Mouse (Mus musculus): Measurements from ENCODE around the gene Olfr969. TPM values are rescaled to one million over a fixed set of nuclear protein-coding genes. Genes with fewer than 3 reads are reported as not detected.
"Not testable (repeated sequence)": the region's sequence is repeated elsewhere in the genome, so short reads cannot be mapped to it uniquely, and the experiment has no call there.

The Olfr969 gene
- polyA plus RNA-seq (2017; shearing (Covaris generic)), result not detected

- no peak for ATAC-seq
Measured at GRCm38 (mm10) chr9:39790558-39790957, at the start of gene Olfr969. Olfr969 (plus strand) TSS chr9:39790945.

- ATAC-seq, result no peak
Measured at GRCm38 (mm10) chr9:39745949-39746348, 44.8 kb upstream of the Olfr969 start, which contains the start of gene Olfr967. Olfr967 (plus strand) TSS chr9:39746249.

- no peak for ATAC-seq
Measured at GRCm38 (mm10) chr9:39746428-39746827, 44.3 kb upstream of the Olfr969 start.

- ATAC-seq, result no peak
Measured at GRCm38 (mm10) chr9:39783153-39783552, 7.6 kb upstream of the Olfr969 start, which contains the start of gene Olfr968. Olfr968 (minus strand) TSS chr9:39783253.

- ATAC-seq, result no peak
Measured at GRCm38 (mm10) chr9:39808560-39808959, 17.8 kb downstream of the Olfr969 start, which contains the start of gene Olfr970. Olfr970 (plus strand) TSS chr9:39808860.

DNA sequence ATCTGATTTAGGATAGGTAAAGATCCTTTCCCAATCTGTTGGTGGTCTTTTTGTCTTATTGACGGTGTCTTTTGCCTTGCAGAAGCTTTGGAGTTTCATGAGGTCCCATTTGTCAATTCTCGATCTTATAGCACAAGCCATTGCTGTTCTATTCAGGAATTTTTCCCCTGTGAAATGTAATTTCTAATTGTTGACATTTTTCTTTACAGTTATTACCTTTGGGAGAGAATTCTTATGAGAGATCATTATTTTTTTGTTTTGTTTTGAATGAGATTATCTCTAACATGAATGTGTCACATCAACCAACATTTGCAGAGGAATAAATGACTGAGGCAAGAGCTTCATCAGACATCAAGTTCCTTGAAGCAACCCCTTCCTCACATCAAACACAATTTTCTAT is 45.8 kb downstream of the Olfr969 start, which contains the start of gene Olfr971:
TSS of gene Olfr971 (plus strand) at position 301 of the 400 bp plus-strand sequence.
- not testable (repeated sequence) for ATAC-seq

Other genes with a start within 250 kb of the Olfr969 start
- gene Olfr958, start 236.9 kb upstream of the Olfr969 start, polyA plus RNA-seq (2017; shearing (Covaris generic)), result not detected
- gene Olfr959, start 215.4 kb upstream of the Olfr969 start, polyA plus RNA-seq (2017; shearing (Covaris generic)), result not detected
- not detected for gene AW551984, start 186.5 kb upstream of the Olfr969 start, polyA plus RNA-seq (2017; shearing (Covaris generic))
- gene Olfr148, start 180.3 kb upstream of the Olfr969 start, polyA plus RNA-seq (2017; shearing (Covaris generic)), result not detected
- not detected for gene Olfr960, start 169.6 kb upstream of the Olfr969 start, polyA plus RNA-seq (2017; shearing (Covaris generic))
- gene Olfr961, start 145.9 kb upstream of the Olfr969 start, polyA plus RNA-seq (2017; shearing (Covaris generic)), result not detected
- not detected for gene Olfr963, start 123.7 kb upstream of the Olfr969 start, polyA plus RNA-seq (2017; shearing (Covaris generic))
- gene Olfr149, start 83.8 kb upstream of the Olfr969 start, polyA plus RNA-seq (2017; shearing (Covaris generic)), result not detected
- gene Olfr965, start 79.6 kb upstream of the Olfr969 start, polyA plus RNA-seq (2017; shearing (Covaris generic)), result not detected
- not detected for gene Olfr150, start 60.0 kb upstream of the Olfr969 start, polyA plus RNA-seq (2017; shearing (Covaris generic))
- gene Olfr967, start 44.7 kb upstream of the Olfr969 start, polyA plus RNA-seq (2017; shearing (Covaris generic)), result not detected
- gene Olfr968, start 7.7 kb upstream of the Olfr969 start, polyA plus RNA-seq (2017; shearing (Covaris generic)), result not detected
- not detected for gene Olfr970, start 17.9 kb downstream of the Olfr969 start, polyA plus RNA-seq (2017; shearing (Covaris generic))
- gene Olfr971, start 45.9 kb downstream of the Olfr969 start, polyA plus RNA-seq (2017; shearing (Covaris generic)), result not detected
- gene Olfr972, start 75.5 kb downstream of the Olfr969 start, polyA plus RNA-seq (2017; shearing (Covaris generic)), result not detected
- not detected for gene Olfr229, start 116.4 kb downstream of the Olfr969 start, polyA plus RNA-seq (2017; shearing (Covaris generic))
- under 1 TPM in 1 of 3 experiments, not detected in 2; 0.21 TPM for gene Olfr974, start 146.6 kb downstream of the Olfr969 start, polyA plus RNA-seq (2017; shearing (Covaris generic))
- not detected for gene Olfr975, start 161.1 kb downstream of the Olfr969 start, polyA plus RNA-seq (2017; shearing (Covaris generic))
- not detected for gene Olfr976, start 170.2 kb downstream of the Olfr969 start, polyA plus RNA-seq (2017; shearing (Covaris generic))
- not detected for gene Olfr978, start 201.2 kb downstream of the Olfr969 start, polyA plus RNA-seq (2017; shearing (Covaris generic))
- gene Olfr979, start 212.5 kb downstream of the Olfr969 start, polyA plus RNA-seq (2017; shearing (Covaris generic)), result not detected
- not detected for gene Olfr980, start 218.6 kb downstream of the Olfr969 start, polyA plus RNA-seq (2017; shearing (Covaris generic))
- not detected for gene Olfr981, start 230.5 kb downstream of the Olfr969 start, polyA plus RNA-seq (2017; shearing (Covaris generic))